Mouse (Mus musculus) left cerebral cortex, postnatal 4 days (tissue): Measurements from ENCODE around the gene Phc1. TPM values are rescaled to one million over a fixed set of nuclear protein-coding genes. Genes with fewer than 3 reads are reported as not detected.
A peak's percentile ranks its signal among the peaks of the same experiment; 100 is the strongest.

ENCODE experiments used
- DNase-seq: peaks from one replicate; pipeline ENCODE4 v3.0.0-alpha.2; 2022
- intact Hi-C: fragments of 180-260 bp; cut with DNase I; formaldehyde crosslinking; loops from one replicate; pipeline ENCODE4 v1.15.1; 2025
- total RNA-seq, 2 experiments: library from RNA; stranded (reverse); gene quantifications; 2 replicates each; pipeline ENCODE4 v1.2.3; 2021

Gene Phc1
- total RNA-seq, 2 experiments from 2014 or later: 107 to 111 TPM

- DNase-seq: peak; percentile 96
- intact Hi-C loops: loop anchor here (5.0 kb wide), 1 partner anchor 53 kb away; no protein-coding TSS in a partner anchor
Measured at GRCm38 (mm10) chr6:122339648-122340341, 566 bp downstream of the Phc1 start.

- DNase-seq: peak; percentile 58
- intact Hi-C loops: loop anchor here (5.0 kb wide), 1 partner anchor 53 kb away; no protein-coding TSS in a partner anchor
Measured at GRCm38 (mm10) chr6:122339047-122339647, 1.2 kb downstream of the Phc1 start.

GRCm38 (mm10) chr6:122337546-122337945 lies 2.8 kb downstream of the Phc1 start:
- intact Hi-C loops: loop anchor here (5.0 kb wide), 1 partner anchor 55 kb away; no protein-coding TSS in a partner anchor
- DNase-seq: peak; percentile 15

- DNase-seq: no peak
- intact Hi-C loops: loop anchor here (5.0 kb wide), 1 partner anchor 57 kb away; no protein-coding TSS in a partner anchor
Measured at GRCm38 (mm10) chr6:122334786-122335340, 5.5 kb downstream of the Phc1 start.

- intact Hi-C loops: no loop called here
- DNase-seq: no peak
Measured at GRCm38 (mm10) chr6:122333081-122333612, 7.2 kb downstream of the Phc1 start.

GRCm38 (mm10) chr6:122325361-122325975 lies 14.9 kb downstream of the Phc1 start:
- intact Hi-C loops: no loop called here

GRCm38 (mm10) chr6:122318726-122319125 lies 21.6 kb downstream of the Phc1 start:
- DNase-seq: no peak
- intact Hi-C loops: no loop called here

More at GRCm38 (mm10) chr6:122325361-122325975, 14.9 kb downstream of the Phc1 start:
- no peak for DNase-seq

GRCm38 (mm10) chr6:122310187-122310820 lies 30.1 kb downstream of the Phc1 start:
- intact Hi-C loops: no loop called here
- DNase-seq: no peak

- no peak for DNase-seq
- intact Hi-C loops: loop anchor here (10.0 kb wide), 1 partner anchor 745 kb away; no protein-coding TSS in a partner anchor
Measured at GRCm38 (mm10) chr6:122309446-122309960, 30.9 kb downstream of the Phc1 start.

GRCm38 (mm10) chr6:122308505-122309393 lies 31.6 kb downstream of the Phc1 start, which contains the start of gene M6pr:
Gene M6pr (plus strand): TSS chr6:122308720.
- intact Hi-C loops: loop anchor here (10.0 kb wide), 1 partner anchor 744 kb away; no protein-coding TSS in a partner anchor
- DNase-seq: peak; percentile 95

GRCm38 (mm10) chr6:122308136-122308504 lies 32.2 kb downstream of the Phc1 start:
- intact Hi-C loops: loop anchor here (10.0 kb wide), 1 partner anchor 743 kb away; no protein-coding TSS in a partner anchor

GRCm38 (mm10) chr6:122306707-122307106 lies 33.7 kb downstream of the Phc1 start:
- DNase-seq: no peak
- intact Hi-C loops: loop anchor here (10.0 kb wide), 1 partner anchor 742 kb away; no protein-coding TSS in a partner anchor

More at GRCm38 (mm10) chr6:122308136-122308504, 32.2 kb downstream of the Phc1 start:
- no peak for DNase-seq

- intact Hi-C loops: loop anchor here (2.0 to 10.0 kb wide), 2 partner anchors 46 to 740 kb away; no protein-coding TSS in a partner anchor
- DNase-seq: no peak
Measured at GRCm38 (mm10) chr6:122304790-122305555, 35.4 kb downstream of the Phc1 start.

- intact Hi-C loops: loop anchor here (2.0 to 10.0 kb wide), 2 partner anchors 46 to 740 kb away; no protein-coding TSS in a partner anchor
- DNase-seq: peak; percentile 85
Measured at GRCm38 (mm10) chr6:122304355-122304754, 36.0 kb downstream of the Phc1 start.

GRCm38 (mm10) chr6:122303526-122303925 lies 36.8 kb downstream of the Phc1 start:
- DNase-seq: no peak
- intact Hi-C loops: loop anchor here (10.0 kb wide), 1 partner anchor 739 kb away; no protein-coding TSS in a partner anchor

GRCm38 (mm10) chr6:122302661-122303060 lies 37.7 kb downstream of the Phc1 start:
- DNase-seq: no peak
- intact Hi-C loops: loop anchor here (10.0 kb wide), 1 partner anchor 738 kb away; no protein-coding TSS in a partner anchor

- intact Hi-C loops: loop anchor here (10.0 kb wide), 1 partner anchor 737 kb away; no protein-coding TSS in a partner anchor
- DNase-seq: no peak
Measured at GRCm38 (mm10) chr6:122302121-122302520, 38.2 kb downstream of the Phc1 start.
